Mouse (Mus musculus) frontal cortex, adult 2 months (tissue): ENCODE measurements around the gene Hoxd3. TPM values are rescaled to one million over a fixed set of nuclear protein-coding genes. Genes with fewer than 3 reads are reported as not detected.

Experiments used
- DNase-seq, 2 experiments: peaks; one replicate each; pipeline ENCODE4 v3.0.0; 2022; ENCODE audit warnings: low spot score in 1 of 2; ENCODE audit errors: extremely low spot score in 1 of 2
- polyA plus RNA-seq: library from polyadenylated mRNA; depleted of rRNA; stranded (reverse); fragments of >200 nt; gene quantifications from 2 replicates; pipeline ENCODE4 v1.2.3, GENCODE M21; 2012; rRNA removed

The Hoxd3 gene
- polyA plus RNA-seq = not detected in 2 replicates

DNA sequence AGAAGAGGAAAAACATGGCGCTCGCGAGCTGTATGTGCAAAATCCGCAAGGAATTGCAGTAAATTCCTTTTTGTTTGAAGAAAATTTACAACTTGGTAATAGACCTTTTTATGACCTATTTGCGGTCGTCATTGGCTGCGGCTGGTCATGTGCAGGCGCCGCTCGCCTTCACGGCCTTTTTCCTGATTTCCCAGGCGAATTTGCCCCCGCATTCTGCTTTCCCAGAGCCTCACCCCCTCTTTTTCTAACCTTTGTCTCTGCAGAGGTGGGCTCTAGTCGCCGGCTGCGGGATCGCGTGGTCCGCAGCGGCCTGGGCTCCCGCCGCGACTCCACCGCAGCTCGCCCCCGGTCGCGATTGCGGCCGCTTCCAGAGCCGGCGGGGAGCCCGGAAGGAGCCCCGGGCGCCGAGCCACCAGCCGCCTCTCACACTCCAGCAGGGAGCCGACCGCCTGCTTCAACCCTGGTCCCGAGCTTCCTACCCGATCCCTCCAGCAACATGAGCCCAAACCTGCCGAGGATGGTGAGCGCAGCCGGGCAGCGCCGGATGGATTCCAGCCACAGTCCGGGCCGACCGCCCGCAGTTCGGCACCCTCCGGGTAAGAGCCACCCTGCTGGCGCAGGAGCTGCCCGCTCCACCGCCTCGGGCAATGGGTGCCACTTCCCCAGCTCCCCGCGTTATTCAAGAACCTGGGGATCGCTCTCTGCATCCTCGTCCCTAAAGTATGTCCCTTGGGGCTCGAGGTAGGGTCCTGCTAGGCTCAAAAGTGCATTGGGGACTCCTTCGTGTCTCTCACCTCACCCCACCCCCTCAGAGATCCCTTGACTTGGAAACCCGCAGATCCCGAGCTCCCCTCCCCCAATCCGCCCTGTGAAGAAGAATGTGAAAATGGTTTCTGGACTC, at the start of gene Hoxd3, which contains the start of gene Hoxd4:
Hoxd3 (plus strand) TSS at position 207 of the 901 bp plus-strand sequence.
Hoxd4 (plus strand) TSS at position 209 of the 901 bp plus-strand sequence.
- no peak for DNase-seq

DNA sequence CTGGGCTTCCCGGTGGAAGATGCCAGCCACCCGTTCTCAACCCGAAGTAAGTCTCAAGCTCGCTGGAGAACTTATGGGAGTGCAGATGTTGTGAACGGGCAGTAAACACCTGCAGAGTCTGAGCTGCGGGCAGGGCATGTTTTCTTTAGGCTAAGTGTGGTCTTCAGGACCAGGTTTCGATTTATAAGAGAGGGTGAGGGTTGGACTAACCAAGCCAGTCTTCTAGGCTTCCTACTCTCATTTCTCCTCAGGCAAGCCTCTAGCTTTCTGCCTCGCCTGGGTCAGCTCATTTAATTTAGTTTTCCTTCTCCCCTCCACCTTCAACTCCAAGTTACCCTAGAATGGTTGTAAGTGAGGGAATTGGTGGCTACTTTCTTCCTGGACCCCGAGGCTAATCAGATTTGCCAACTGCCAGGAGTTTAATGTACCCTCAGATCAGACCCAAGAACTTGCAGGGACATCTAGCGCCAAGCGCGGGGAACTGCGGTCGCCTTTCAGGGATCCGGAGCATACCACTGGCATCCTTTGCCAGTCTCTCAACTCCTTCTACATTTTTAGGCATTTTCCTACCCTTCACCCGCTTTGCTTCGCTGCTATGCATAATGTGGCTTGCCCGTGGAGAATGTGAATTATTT, 48.3 kb upstream of the Hoxd3 start:
- peak in 1 of 2 experiments; percentile 77 for DNase-seq

DNA sequence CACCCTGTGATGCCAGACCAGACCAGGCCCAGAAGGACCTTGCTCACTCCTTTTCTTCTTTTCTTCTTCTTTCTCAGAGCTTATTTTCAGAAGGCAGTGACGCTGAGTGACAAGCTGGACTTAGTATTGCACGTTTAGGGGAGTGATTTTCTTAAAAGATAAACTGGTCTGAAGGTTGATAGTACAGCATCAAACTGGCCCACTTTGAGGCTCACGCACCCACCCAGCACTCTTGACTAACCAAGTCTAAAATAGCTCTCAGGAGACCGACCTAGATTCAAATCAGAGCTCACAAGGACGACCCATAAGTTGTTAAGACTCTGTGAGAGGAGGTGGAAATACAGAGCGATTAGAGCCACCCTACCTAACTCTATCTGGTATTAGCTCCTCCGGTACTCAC, 45.3 kb upstream of the Hoxd3 start:
- no peak for DNase-seq

DNA sequence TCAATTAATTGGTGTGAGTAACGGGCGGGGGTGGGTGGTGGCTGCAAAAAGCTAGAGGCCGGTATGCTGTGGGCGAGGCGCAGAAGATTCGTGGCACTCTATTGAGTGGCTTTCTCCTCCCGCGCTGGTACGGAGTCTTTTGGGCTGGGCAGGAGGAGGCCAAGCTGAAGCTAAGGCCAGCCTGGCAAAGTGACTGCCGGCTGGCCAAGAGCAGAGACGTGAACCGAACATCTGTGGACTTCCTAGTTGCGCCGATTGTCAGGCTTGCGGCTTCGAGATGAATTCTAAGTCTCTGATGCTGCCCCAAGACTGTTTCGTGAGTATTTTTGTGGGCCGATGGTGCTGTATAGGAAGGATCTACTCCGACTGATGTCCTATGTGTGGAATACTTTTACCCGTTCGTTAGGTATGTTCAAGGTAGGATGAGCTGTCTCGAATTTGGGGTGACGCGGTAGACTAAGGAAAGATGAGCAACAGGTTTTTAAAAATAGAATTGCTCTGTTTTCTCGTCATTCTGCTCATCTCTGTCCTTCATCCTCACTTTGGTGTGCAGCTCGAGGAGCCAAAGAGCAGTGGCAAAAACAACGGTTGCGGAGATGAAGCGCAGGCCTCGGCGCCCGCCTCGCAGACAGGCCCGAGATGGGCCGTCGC, 44.4 kb upstream of the Hoxd3 start:
- DNase-seq = no peak

DNA sequence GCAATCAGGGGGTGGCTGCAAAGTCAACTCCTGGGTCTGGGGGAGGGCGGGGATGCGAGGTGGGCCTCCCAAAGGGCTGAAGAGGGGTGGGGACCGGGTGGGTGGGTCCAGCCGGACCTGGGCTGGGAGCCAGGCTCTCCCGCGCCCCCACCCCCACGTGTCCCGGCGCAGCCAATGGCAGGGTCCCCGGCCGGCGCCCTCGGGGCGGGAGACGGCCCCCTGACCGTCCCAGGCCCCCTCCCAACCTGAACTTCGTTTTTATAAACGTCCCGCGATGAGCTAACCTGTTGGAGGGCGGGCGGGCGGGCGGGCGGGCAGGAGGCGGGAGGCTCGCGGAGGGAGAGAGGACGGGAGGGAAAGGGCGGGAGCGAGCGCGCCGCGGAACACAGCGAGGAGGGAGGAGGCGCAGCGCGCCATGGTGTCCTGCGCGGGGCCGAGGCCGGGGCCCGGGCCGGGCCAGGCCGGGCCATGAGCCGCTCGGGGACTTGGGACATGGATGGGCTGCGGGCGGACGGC, 43.8 kb upstream of the Hoxd3 start, which contains the start of gene Hoxd13:
Hoxd13 (plus strand) TSS at position 469 of the 516 bp plus-strand sequence.
- no peak for DNase-seq

DNA sequence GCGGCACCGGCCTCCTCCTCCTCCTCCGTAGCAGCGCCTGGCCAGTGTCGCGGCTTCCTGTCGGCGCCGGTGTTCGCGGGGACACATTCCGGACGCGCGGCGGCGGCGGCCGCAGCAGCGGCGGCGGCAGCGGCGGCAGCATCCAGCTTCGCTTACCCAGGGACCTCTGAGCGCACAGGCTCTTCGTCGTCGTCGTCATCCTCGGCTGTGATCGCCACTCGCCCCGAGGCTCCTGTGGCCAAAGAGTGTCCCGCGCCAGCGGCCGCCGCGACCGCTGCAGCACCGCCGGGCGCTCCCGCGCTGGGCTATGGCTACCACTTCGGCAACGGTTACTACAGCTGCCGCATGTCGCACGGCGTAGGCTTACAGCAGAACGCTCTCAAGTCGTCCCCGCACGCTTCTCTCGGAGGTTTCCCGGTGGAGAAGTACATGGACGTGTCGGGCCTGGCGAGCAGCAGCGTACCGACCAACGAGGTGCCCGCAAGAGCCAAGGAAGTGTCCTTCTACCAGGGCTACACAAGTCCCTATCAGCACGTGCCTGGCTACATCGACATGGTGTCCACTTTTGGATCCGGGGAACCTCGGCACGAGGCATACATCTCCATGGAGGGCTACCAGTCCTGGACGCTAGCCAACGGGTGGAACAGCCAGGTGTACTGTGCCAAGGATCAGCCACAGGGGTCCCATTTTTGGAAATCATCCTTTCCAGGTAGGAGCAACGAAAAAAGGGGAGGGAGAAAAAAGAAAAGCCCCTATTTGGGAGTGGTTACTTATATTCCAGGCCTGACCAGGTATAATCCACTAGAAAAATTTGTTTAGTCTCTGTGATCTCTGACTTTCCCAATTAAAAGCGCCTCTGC, 43.1 kb upstream of the Hoxd3 start:
- DNase-seq = no peak

DNA sequence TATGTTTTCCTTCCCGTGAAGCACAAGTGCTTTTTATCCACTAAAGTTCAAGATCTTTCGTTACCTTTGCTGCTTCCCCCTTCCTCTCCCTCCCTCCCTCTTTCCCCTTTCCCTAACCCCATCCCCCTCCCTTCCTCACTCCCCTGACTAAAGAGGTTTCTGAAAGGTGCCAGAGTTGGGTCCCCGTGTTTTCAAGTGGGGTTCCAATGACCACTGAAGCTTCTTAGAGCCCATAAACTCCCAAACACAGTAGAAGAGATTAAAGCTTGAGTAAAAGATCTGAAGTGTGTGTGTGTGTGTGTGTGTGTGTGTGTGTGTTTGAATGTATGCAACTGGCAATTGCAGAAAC, 42.5 kb upstream of the Hoxd3 start:
- DNase-seq = no peak

DNA sequence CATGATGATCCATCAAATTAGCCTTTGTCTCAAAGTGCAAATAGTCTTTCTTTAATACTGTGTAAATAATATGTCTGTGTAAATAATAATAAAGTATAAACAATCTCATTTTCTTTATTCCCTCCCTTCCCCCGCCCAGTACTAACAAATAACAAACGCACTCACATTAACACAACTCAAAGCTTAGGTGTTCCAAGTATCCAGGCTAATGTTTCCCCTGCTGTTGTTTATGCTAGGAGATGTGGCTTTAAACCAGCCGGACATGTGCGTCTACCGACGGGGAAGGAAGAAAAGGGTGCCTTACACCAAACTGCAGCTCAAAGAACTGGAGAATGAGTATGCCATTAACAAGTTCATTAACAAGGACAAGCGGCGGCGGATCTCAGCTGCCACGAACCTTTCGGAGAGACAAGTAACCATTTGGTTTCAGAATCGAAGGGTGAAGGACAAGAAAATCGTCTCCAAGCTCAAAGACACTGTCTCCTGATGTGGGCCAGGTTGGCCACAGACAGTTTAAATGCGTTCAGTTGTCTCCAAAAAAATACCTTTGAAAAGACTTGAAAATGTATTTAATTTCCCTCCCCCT, 42.0 kb upstream of the Hoxd3 start:
- no peak for DNase-seq

DNA sequence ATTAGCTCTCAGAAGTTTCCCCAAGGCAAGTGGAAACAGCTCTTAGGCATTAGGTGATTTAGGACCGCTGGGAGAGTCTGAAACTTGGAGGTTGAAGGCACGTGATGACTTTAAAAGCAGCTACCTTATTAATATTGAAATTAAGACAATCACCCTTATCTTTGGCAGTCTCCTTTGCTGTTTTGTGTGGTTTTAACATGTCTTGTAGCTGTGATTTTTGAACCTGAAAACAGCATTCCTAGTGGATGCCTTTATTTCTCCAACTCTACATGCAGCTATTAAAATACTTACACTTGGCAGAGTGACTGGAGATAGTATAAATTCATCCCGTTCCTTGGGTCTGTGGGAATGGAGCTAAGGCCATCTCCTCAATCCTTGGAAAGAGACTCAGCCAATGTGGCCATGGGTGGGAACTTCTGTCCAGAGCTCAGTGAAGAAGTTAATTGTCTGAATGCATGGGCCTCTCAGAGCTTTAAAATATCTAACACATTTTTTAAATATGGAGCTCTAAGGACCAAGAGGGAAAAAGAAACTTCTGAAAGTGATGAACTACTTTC, 41.0 kb upstream of the Hoxd3 start:
- no peak for DNase-seq

DNA sequence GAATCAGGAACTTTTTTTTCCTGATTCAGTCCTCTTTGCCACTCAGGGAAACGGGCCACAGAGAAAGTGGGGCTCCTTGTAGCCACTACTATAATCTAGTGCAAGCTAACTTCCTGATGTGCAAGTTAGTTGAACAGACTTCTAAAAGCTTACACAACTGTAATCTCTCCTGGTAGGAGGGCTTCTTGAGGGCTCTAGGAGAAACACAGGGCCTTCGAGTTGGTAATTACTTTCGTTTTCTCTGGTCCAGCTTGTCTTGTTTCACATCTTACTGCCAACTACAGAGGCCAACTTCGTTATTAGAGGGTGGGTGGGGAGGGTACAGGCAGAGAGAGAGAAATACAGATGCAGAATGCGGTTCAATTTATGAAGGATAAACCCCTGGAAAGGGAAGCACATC, 39.9 kb upstream of the Hoxd3 start:
- DNase-seq = no peak

DNA sequence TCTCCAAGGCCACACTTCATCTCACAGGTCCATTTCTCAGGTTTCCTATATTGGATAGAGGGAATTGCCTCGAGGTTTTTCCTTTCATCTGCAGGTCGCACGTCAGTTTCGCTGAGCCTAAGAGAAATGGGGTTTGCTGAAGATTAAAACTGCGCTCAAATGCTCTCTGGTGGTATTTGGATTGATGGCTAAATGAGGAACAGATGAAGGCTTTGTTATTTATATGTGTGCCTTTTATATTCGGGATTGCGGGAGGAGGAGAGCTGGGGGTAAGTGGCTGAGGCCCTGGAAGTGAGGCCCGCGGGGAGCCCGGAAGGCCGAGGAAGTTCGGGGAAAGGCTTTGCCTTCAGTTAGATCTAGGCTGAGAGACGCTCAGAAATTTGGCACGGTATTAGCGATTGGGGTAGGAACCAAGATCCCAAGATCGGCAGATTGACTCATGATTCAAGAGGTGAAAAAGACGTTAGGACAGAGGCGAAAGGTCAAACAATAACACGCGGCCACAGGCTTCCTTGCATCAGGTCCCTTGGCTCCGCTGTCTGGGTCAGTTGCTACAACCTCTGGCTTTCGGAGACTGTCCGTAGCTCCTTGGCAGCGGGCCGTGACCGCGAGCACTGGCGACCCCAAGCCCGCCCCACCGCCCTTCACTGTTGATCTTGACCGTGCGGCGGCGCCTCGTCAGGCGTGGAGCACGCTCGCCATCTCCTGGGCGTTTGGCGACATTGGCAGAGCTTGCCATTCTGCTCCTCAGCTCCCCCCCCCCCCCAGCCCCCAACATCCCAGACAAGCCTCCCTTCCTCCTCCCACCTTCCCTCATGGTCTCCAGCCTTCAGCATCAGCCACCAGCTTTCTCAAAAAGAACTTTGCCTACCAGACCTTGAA, 39.0 kb upstream of the Hoxd3 start:
- no peak for DNase-seq

DNA sequence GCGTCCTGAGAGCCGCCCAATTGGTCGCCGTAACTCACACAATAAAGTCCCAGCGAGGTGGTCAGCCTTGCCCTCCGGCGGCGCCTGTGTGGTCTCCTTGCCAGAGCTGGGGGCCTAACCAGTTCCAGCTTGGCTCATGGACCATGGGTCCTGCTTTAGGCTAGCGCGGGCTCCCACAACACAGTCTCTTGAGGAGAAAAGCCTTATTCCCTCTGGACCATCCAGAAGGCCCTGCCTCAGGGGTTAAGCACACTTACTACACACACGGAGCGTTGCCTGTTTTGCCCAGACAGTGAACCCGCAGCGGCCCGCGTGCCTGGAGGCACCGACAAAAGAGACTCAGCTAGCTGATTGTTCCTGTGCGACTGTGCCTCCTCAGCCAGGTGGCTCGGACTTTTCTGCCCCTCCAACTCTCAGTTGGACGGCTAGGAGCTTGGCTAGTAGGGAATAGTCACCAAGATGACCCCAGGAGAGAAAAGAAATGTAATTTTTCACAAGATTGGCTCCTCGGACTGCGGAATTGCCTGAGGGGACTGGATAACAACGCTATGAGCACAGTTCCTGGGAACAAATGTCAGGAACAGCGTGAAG, 37.8 kb upstream of the Hoxd3 start:
- no peak for DNase-seq

DNA sequence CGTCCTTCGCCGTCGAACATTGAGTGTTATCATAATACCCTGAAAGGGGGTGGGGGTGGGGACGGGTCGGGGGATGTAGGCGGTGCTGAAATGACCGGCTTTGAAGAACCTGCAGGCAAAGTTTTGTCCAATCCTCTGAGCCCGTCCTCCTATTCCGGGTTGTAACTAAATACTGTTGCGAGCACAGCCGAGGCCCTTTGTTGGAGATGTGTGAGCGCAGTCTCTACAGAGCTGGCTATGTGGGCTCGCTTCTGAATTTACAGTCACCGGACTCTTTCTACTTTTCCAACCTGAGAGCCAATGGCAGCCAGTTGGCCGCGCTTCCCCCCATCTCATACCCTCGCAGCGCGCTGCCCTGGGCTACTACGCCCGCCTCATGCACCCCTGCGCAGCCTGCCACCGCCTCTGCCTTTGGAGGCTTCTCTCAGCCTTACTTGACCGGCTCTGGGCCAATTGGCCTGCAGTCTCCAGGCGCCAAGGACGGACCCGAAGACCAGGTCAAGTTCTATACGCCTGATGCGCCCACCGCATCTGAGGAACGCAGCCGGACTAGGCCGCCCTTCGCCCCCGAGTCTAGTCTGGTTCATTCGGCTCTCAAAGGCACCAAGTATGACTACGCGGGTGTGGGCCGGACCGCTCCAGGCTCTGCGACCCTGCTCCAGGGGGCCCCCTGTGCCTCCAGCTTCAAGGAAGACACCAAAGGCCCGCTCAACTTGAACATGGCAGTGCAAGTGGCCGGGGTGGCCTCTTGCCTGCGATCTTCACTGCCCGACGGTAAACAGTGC, 36.7 kb upstream of the Hoxd3 start, which contains the start of gene Hoxd12:
Hoxd12 (plus strand) TSS at position 133 of the 785 bp plus-strand sequence.
- DNase-seq = no peak

DNA sequence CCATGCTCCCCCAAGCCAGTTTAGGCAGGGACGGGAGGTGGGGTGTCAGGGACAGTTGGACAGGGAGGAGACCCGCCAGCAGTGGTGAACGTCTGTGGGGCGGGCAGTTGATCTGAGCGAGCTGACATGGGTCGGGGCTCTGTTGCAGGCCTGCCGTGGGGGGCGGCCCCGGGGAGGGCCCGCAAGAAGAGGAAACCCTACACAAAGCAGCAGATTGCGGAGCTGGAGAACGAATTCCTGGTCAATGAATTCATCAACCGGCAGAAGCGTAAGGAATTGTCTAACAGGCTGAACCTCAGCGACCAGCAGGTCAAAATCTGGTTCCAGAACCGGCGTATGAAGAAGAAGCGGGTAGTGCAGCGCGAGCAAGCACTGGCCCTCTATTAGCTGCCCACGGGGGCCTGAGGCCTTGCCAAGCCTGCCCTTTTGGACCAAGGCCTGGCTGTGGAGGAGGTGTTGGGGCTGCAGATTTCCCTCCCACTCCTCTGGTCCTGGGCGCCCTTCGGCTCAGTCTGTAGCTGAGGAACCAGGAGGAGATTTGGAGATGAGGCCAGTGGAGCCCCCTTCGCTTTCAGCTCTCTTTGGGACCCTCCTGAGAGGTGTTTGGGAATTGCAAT, 36.0 kb upstream of the Hoxd3 start:
- DNase-seq = no peak

DNA sequence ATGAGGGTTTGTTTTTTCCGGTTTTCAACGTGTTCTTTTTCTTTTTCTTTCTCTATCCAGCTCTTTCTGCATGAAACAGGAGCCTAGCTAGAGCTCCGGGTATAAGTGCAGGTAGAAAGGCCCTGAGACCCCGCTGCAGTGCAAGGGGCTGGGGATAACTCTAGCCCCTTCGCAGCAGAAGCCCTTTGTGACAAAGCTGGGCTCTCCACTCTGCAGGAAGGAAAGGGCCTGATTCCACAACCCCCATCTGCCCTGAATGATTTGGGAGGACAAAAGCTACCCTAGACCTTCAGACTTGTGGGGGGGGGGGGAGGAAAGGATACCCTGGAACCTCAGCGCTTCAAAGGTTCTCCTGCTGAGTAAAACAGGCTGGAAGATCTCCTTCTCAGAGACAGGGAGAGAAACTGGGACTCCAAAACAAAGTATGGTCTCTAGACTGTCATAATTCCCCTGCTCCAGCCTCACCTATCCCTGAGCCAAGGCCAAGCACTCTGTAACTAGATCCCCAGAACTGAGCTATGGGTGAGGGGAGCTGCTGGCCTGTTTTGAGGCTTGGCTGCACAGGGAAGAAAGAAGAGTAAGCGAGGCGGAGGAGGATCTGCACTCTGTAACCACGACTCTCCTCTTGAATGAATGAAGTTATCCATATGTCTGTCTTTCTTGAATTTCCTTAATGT, 35.2 kb upstream of the Hoxd3 start:
- no peak for DNase-seq

DNA sequence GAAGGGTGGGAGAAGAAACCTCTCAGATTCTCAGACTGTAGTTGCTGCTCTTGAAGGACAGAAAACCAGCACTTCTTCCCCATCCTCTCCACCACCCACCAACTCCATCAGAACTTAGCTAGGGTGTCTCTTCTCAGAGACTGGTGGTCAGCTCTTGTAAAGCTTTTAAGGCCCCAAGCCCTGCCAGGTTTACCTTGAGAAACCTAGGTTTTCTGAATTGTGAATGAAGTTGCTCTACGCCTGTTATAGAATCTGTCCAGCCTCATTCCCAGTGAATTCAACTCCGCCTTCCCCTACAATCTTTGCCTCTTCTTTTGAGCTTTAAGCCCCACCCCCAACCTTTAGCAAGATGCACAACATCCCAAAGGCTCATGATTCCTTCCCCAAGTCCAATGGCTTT, 34.6 kb upstream of the Hoxd3 start:
- DNase-seq = no peak
